Mouse (Mus musculus) adrenal gland, adult 8-10 months (tissue): Measurements from ENCODE around the gene Efcab6. TPM values are rescaled to one million over a fixed set of nuclear protein-coding genes. Genes with fewer than 3 reads are reported as not detected.

Experiments used
- DNase-seq: peaks from one replicate; pipeline ENCODE4 v3.0.0; 2022
- total RNA-seq, 4 experiments: library from RNA; stranded (reverse); gene quantifications; 2 replicates each; pipeline ENCODE4 v1.2.4; 2022

The Efcab6 gene
- total RNA-seq, 4 experiments from 2014 or later = 0.38 TPM; not detected in 3

DNA sequence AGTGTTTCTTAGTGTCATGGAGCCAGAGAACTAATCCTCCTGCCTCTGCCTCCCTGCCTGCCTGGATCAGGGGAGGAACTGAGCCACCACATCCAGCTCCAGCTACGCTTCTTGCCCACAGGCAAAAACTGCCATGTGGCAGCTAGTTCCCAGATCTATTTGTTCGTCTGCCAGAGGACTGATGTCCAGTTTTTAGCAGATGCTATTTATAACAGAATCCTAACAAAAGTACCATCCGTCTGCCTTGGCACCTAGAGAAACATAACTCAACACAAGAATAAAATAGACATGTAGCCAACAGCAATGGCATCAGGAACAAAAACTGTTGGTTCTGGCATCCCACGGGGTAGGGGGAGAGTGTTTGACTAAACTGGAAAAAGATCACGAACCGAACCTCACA is 6.3 kb downstream of the Efcab6 start:
- DNase-seq = no peak

DNA sequence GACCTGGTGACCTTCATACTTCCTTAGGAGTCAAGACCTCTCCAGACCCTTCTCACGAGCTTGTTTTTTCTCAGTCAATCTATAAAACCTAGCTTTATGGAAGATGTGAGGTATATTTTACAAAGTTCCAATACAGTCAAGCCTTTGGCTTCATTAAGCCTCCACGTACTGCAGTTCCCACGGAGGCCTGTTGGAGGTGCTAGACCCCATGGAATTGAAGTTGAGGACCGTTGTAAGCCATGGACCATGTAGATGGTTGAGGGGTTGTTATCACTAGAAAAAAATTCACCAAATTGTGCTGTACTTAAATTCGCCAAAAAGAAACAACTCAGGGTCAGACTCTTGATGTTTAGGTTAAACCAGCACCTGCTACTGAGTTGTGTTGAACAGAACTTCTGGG is 9.1 kb downstream of the Efcab6 start:
- no peak for DNase-seq

DNA sequence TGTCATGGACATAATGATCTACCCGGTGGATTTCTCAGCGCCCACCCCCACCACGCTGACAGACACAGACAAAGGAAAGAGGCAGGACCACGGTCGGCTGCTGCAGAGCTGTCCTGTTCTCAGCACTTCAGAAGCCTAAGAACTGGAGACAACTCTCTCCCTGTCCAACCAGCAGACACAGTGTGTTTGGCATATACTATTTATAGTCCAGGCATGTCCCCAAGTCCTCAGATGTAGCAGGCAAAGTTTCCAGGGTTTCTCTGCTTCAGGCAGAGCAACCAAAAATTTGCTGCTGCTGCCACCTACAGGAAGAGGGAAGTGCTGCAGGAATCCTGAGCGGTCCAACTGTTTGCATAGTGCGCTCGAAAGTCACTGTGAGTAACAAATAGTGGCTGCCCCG is 11.3 kb downstream of the Efcab6 start:
- DNase-seq = peak; percentile 25

DNA sequence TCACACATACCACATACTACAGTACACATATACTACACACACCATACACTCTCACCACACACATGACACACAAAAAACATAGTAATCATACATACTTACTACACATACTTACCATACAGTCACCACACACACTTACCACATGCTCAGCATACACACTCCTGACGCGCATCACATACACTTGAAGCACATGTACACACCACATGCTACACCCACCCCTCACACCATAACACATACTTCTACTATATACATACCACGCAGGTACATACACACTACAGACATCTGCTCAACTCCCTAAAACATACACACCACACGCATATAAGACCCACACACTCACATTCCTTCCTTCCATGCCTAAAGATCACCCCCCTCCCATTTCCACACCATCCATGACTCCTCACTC is 11.9 kb downstream of the Efcab6 start:
- DNase-seq = no peak

DNA sequence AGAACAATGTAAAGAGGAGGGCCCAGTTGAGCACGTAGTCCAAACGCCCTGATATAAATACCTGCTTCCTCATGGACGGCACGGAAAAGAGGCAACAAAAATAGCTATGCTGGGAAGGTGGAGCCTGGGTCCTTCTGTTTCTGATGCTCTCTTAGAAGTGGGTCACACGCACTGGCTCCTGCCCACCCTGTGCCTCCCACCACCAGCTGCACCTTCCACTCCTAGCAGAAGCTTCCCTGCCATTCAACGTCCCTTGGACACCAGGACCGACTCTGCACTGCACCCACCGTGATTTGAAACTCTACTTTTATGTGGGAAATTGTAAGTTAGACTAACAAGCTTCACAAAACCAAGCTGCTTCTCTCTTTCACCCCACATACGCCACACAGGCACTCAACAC is 12.8 kb downstream of the Efcab6 start:
- DNase-seq = no peak

DNA sequence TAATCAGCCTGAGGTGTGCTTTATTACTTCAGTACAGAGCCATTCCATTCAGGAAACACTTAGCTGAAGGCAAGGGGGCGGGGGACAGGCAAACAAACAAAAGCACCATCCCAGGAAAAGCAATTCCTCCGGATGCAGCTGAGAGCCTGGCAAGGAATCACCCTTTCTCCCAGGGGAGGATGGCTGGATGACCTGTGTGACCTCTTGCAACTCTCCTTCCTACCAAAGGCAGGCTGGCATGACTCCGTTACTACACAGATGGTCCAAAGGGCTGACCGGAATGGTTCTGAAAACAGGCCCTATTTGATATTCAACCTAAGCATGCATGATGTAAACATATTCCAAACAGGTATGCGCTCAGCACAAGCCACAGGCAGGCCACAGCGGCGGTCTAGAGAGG is 15.6 kb downstream of the Efcab6 start:
- DNase-seq = peak; percentile 15

- DNase-seq = no peak
Measured at GRCm38 (mm10) chr15:84045562-84045961, 19.6 kb downstream of the Efcab6 start.

DNA sequence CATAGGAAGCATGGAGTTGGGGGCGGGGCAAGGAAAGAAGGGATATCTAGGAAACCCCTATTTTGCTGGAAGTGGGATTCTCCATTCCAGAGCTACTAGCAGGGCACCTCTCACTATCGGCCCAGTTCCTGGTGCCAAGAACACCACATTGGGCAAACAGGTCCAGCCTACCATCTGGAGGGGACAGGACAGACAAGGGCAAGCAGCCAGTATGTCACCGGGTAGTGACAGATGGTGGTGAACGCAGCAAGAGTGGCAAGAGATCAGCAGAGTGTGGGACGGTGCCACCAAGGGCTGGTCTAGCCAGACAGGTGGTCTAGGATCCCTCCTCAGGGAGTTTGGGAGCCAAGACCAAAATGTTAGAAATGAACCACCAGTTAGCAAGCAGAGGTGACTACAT is 28.1 kb downstream of the Efcab6 start:
- DNase-seq = no peak

GRCm38 (mm10) chr15:84025651-84026050 is 39.5 kb downstream of the Efcab6 start:
- no peak for DNase-seq

DNA sequence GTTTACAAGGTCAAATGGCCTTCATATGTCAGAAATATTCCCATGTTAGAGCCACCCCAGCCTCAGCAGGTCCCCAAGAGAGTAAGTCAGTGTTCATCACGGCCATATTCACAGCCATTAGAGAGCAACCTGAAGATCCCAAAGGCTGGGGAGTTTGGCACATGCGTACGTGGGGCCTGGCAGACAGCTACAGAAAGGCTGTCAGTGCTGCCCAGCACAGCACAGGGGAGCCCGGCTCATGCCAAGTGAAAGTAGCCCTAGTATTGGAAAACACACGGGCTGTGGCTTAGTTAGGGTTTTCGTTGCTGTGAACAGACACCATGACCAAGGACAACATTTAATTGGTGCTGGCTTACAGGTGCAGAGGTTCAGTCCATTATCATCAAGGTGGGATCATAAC is 40.3 kb downstream of the Efcab6 start:
- no peak for DNase-seq

DNA sequence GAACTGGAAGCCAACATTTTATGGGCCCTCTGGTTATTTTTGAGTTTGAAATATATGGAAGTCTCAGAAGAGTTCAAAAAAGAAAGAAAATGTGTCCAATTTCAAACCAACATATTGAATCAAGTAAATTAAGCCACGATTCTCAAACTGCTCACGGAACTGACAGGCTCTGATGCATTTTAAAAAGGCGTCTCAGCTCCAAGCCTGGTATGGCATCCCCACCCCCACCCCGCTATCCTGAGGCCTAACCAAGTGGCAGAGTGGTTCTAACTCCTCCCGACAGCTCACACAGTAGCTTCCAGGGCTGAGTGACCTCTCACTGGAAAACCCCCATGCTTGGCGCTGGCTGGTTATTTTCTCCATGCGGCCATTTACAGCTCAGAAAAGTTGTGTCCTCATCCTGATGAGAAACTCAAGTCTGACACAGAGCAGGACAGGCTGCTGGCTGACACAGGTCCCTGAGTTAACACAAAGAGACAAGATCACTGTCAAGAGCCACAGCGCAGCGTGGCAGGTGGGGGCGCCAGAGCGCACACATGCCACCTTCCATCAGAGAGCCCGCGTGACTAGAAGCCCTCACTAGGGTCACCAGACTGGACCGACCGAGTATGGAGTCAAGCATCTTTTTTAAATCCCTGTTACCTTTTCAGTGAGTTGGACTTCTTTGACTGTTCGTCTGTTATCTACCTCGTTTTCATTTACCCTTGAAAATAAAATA is 55.7 kb downstream of the Efcab6 start:
- no peak for DNase-seq

GRCm38 (mm10) chr15:84004306-84004705 is 60.9 kb downstream of the Efcab6 start:
- DNase-seq = no peak

DNA sequence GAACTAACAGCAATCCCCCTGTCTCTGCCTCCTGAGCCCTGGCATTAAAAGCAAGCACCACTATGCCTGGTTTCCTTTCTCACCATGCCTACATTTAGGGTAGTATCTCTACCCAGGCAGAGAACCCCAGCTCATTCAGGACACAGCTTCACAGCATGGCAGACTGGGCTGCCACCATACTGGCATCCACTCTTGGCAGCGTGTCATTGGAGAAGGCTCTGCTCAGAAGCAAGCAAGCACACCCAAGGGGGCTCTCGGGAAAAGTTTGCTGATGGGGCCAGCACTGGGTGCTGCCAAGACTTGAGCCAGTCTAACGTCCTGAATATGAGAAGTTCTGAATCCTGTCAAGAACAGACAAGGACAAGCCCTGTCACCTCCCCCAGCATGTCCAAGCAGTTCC is 66.1 kb downstream of the Efcab6 start:
- no peak for DNase-seq

DNA sequence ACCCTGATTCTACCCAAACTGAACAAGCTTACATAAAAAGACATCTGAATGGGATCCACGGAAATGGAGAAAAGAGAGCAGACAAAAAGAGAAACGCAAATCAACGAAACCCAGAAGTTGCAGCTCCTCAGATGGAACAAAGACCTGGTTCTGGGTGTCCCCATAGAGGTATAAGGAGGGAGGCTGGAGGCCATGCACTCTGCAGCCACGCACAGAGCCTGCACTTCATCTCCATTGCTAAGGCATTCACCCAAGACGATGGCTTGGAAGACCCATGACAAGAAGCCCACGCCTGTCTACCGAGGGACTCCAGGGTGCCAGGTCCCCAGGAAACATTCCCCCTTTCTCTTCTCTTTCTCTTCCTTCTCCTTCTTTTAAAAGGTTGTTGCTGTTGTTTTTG is 66.6 kb downstream of the Efcab6 start:
- no peak for DNase-seq

GRCm38 (mm10) chr15:83998115-83998514 is 67.1 kb downstream of the Efcab6 start:
- no peak for DNase-seq

- no peak for DNase-seq
Measured at GRCm38 (mm10) chr15:83997550-83997949, 67.6 kb downstream of the Efcab6 start.

DNA sequence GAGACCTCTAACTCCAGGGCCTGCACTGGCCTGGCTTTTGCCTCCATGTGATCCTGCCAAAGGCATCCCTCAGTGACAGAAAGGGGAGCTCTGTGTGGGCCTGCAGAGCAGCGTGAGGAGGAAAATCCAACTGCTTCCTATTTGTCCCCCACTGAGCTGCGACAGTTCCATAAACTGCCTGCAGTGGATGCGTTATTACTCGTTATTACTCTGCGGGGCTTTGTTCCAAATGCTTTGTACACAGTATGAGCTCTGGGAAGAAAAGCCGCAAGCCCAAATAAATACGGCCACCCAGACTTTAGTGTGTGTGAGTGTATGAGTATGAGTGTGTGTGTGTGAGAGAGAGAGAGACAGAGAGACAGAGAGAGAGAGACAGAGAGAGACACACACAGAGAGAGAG is 68.3 kb downstream of the Efcab6 start:
- DNase-seq = no peak

GRCm38 (mm10) chr15:83992191-83992590 is 73.0 kb downstream of the Efcab6 start:
- DNase-seq = no peak

DNA sequence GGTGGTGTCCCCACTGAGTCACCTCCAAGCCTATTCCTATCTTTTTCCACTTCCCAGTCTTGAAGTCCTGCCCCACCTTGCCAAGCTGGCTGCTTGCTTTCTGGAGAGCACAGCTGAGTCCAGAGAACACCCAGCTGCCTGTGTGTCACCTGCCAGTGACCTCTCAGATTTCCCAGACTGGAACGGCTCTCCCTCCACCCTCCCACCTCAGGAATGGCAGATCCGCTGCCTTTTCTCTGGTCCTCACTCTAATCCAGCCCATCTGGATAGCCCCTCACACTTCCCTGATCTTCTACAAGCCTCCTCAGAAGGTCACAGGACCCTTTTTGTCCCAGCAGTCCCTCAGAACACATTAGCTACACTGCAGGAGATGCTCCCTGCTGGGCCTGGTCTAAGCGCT is 73.7 kb downstream of the Efcab6 start:
- no peak for DNase-seq

DNA sequence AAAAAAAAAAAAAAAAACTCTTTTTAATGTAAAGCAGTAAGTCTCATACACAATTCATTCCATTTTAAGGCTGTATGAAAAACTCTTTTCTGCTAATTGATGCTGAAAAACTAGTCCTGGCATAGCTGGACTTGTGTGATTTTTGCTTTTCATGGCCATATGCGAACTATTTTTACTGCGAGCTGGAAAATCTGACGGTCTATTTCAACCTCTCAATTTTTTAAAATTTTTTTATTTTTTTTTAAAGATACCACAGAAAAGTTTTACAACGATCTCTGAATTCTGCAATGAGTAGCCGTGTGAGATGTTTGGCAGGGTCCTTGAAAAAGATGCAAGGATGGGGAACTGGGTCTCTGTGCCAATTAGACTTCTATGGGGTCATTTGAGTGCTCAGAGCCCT is 75.9 kb downstream of the Efcab6 start:
- no peak for DNase-seq

DNA sequence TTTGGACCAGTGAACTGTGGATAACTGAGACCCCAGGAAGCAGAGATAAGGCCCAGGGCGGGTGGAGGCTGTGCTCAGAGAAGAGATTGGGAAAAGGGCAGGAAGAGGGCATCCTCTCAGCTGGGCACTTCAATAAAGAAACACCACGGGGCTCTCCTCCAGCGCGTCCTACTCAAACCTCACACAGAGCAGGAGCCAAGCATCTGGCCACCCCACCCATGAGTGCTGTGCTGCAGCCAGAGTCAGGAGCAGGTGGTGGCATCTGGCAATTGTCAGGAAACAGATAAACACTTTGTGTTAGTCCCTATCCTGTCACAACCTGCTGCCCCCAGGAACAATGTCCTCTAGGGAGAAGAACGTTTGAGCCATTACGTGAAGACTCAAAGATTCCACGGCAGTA is 77.1 kb downstream of the Efcab6 start:
- DNase-seq = no peak

- DNase-seq = no peak
Measured at GRCm38 (mm10) chr15:83982186-83982936, 82.8 kb downstream of the Efcab6 start.

DNA sequence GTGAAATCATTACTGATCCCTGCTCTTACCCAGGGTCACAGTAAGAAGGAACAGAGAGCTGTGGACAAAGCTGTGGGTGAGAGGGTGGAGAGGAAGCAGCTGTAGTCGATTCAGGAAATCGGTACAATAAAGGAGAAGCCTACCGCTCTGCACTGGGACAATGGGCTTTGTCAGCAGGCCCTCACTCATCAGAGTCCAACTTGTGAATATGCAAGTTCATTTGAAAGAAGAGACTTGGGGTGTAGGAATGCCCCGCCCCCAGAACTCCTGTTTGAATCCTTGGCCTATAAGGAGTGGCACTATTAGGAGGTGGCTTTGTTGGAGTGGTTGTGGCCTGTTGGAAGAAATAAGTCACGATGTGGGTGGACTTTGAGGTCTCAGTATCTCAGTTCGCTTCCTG is 86.3 kb downstream of the Efcab6 start:
- DNase-seq = no peak

GRCm38 (mm10) chr15:83977108-83977507 is 88.1 kb downstream of the Efcab6 start:
- DNase-seq = no peak
